Mouse (Mus musculus) stomach, postnatal 0 days (tissue): ENCODE results near the gene Top2a.

Experiments used
- CTCF ChIP-seq: IDR thresholded peaks from 2 replicates; pipeline ENCODE4 v1.5.1; 2016; ENCODE audit warnings: antibody characterized with exemption, low read depth, mild to moderate bottlenecking, moderate library complexity
- EP300 ChIP-seq: optimal IDR thresholded peaks from 2 replicates; pipeline ENCODE3; 2016; ENCODE audit warnings: antibody characterized with exemption

DNA sequence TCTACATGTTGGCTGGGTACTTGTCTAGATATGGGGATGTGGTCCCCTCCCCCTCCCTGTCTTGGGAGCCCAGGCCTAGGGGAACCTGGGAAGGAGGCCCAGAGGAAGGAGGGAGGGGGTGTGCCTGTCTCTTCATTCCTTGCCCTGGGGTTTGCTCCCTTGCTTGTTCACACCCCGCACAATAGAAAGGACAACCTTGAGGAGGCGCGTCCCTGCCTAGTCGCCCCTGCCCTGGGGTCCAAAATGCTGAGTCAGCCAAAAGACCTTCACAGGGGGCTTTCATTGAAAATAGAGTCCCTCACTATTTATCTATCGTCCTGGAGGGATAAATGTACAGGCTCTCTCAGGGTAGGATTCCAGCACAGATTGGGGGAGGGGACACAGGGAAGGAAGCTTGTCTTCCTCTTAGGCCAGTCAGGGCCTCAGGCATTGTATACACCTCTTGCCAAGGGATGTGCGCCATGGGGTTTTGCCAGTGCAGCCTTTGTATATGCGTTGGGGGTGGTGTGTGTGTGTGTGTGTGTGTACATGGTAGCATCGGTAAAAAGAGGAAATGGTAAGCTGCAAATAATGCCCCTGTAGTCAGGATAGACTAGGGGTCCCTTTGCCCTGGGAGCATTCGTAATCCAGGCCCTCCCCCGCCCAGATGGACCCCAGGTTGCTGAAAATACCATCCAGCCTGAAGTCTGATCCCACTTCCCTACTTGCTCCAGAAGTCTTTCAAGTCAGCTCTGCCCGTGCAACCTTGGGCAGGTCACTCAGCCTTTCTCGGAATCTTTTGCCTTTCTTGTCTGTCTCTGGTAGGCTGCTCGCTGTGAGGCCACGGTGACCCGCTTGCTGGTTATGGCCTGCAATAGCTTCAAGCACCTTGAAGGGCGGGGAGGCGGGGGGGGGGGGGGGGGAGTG lies 68.9 kb downstream of the Top2a start:
- TF ChIP-seq EP300 (no peak), CTCF (no peak)
